Mouse (Mus musculus) frontal cortex, postnatal 14 days (tissue): ENCODE data around the gene Vmn1r228.

Experiments
- DNase-seq, 2 experiments: peaks; one replicate each; pipeline ENCODE4 v3.0.0; 2022; ENCODE audit warnings: low spot score in 2 of 2

The Vmn1r228 gene

GRCm38 (mm10) chr17:20786057-20786456 lies at the start of gene Vmn1r228:
Gene Vmn1r228, minus strand, starts transcription at chr17:20786157.
- no peak for DNase-seq

- no peak for DNase-seq
Measured at GRCm38 (mm10) chr17:20811255-20811654, 25.3 kb upstream of the Vmn1r228 start, which contains the start of gene Vmn1r229. Gene Vmn1r229, plus strand, starts transcription at chr17:20811555.

GRCm38 (mm10) chr17:20729543-20729942 lies 56.4 kb downstream of the Vmn1r228 start, which contains the start of gene Vmn1r227:
Gene Vmn1r227, plus strand, starts transcription at chr17:20729843.
- no peak for DNase-seq
